Mouse (Mus musculus) stomach, postnatal 0 days (tissue): ENCODE measurements around the gene Ccdc32.

ENCODE experiments used
- CTCF ChIP-seq: IDR thresholded peaks from 2 replicates; pipeline ENCODE4 v1.5.1; 2016; ENCODE audit warnings: antibody characterized with exemption, low read depth, mild to moderate bottlenecking, moderate library complexity
- EP300 ChIP-seq: optimal IDR thresholded peaks from 2 replicates; pipeline ENCODE3; 2016; ENCODE audit warnings: antibody characterized with exemption

- no peak for TF ChIP-seq CTCF
- TF ChIP-seq EP300 = no peak
Measured at GRCm38 (mm10) chr2:118976941-118977340, 52.3 kb downstream of the Ccdc32 start.
